Mouse (Mus musculus) left cerebral cortex, adult 11 months (tissue): ENCODE data around the gene Cdk14.

Experiments
- DNase-seq: peaks from one replicate; pipeline ENCODE4 v3.0.0; 2022; ENCODE audit warnings: low spot score

Cdk14 gene

GRCm38 (mm10) chr5:4893206-4893851 is 526.8 kb downstream of the Cdk14 start:
- no peak for DNase-seq

GRCm38 (mm10) chr5:4892734-4893133 is 527.4 kb downstream of the Cdk14 start:
- DNase-seq: no peak

- DNase-seq: no peak
Measured at GRCm38 (mm10) chr5:4891862-4892704, 528.0 kb downstream of the Cdk14 start.

GRCm38 (mm10) chr5:4887069-4887468 is 533.0 kb downstream of the Cdk14 start:
- DNase-seq: no peak

GRCm38 (mm10) chr5:4882841-4883240 is 537.3 kb downstream of the Cdk14 start:
- no peak for DNase-seq

GRCm38 (mm10) chr5:4880331-4880730 is 539.8 kb downstream of the Cdk14 start:
- no peak for DNase-seq

GRCm38 (mm10) chr5:4878934-4879333 is 541.2 kb downstream of the Cdk14 start:
- DNase-seq: no peak

GRCm38 (mm10) chr5:4877638-4878037 is 542.5 kb downstream of the Cdk14 start:
- no peak for DNase-seq

GRCm38 (mm10) chr5:4877131-4877631 is 542.9 kb downstream of the Cdk14 start:
- no peak for DNase-seq

GRCm38 (mm10) chr5:4876653-4877091 is 543.4 kb downstream of the Cdk14 start:
- no peak for DNase-seq

- no peak for DNase-seq
Measured at GRCm38 (mm10) chr5:4870041-4870726, 549.9 kb downstream of the Cdk14 start.

- no peak for DNase-seq
Measured at GRCm38 (mm10) chr5:4868563-4869120, 551.5 kb downstream of the Cdk14 start.

- no peak for DNase-seq
Measured at GRCm38 (mm10) chr5:4867849-4868562, 552.1 kb downstream of the Cdk14 start.

GRCm38 (mm10) chr5:4866945-4867344 is 553.2 kb downstream of the Cdk14 start:
- DNase-seq: no peak

- DNase-seq: no peak
Measured at GRCm38 (mm10) chr5:4866099-4866498, 554.0 kb downstream of the Cdk14 start.

GRCm38 (mm10) chr5:4861592-4861991 is 558.5 kb downstream of the Cdk14 start:
- DNase-seq: no peak

- DNase-seq: no peak
Measured at GRCm38 (mm10) chr5:4861141-4861540, 559.0 kb downstream of the Cdk14 start.

GRCm38 (mm10) chr5:4858032-4858641 is 562.0 kb downstream of the Cdk14 start:
- no peak for DNase-seq

- DNase-seq: no peak
Measured at GRCm38 (mm10) chr5:4853503-4853902, 566.6 kb downstream of the Cdk14 start.

GRCm38 (mm10) chr5:4852711-4853320 is 567.3 kb downstream of the Cdk14 start:
- no peak for DNase-seq
